Mouse (Mus musculus): ENCODE results near the gene Cilp2. TPM values are rescaled to one million over a fixed set of nuclear protein-coding genes. Genes with fewer than 3 reads are reported as not detected.

Cilp2 gene
- total RNA-seq, 1 experiment = 7.3 TPM

GRCm38 (mm10) chr8:69874155-69874554 lies 13.3 kb downstream of the Cilp2 start:
- no peak overlapping the region for H3K27ac ChIP-seq (ENCODE audit: insufficient read depth, low read depth, low read length, poor library complexity, severe bottlenecking)
- in situ Hi-C loops (cut with MboI; ENCODE audit: low sequenced_read_pairs in 2 of 2, unreplicated experiment in 2 of 2) = loop anchor here in 1 of 2 experiments (10.0 kb wide), 1 partner anchor 549 kb away; no protein-coding TSS in a partner anchor
- DNase-seq (ENCODE audit: low read depth, low spot score) = peak; percentile 62
- no peak overlapping the region for H3K9ac ChIP-seq (ENCODE audit: insufficient read depth, low read depth, low read length, poor library complexity, severe bottlenecking)
- no peaks in the 10 kb centered on the region for H3K36me3 ChIP-seq (ENCODE audit: control insufficient read depth, insufficient read depth, low read length, poor library complexity, severe bottlenecking)
- H3K4me3 ChIP-seq (ENCODE audit: insufficient read depth in 1 of 2, low read depth in 1 of 2, low read length in 2 of 2, poor library complexity in 1 of 2, severe bottlenecking in 1 of 2) = no peak overlapping the region
- H3K9me3 ChIP-seq (ENCODE audit: control insufficient read depth, insufficient read depth, low read depth, low read length) = no peaks in the 10 kb centered on the region
- H3K4me1 ChIP-seq (ENCODE audit: control insufficient read depth in 2 of 2, insufficient read depth in 2 of 2, low read length in 2 of 2, poor library complexity in 1 of 2) = no peaks in the 10 kb centered on the region
- no peak for TF ChIP-seq CHD2 (IDR thresholded peaks at IDR 0.05; ENCODE audit: low read depth, low read length)
- peak; percentile 55; the same call in 1 of the 2 replicates for TF ChIP-seq ZNF384 (IDR thresholded peaks at IDR 0.05; ENCODE audit: low read depth, low read length)
- peak; percentile 59; the same call in 1 of the 2 replicates for TF ChIP-seq ZC3H11A (IDR thresholded peaks at IDR 0.05; ENCODE audit: borderline replicate concordance, low read depth, low read length)

DNA sequence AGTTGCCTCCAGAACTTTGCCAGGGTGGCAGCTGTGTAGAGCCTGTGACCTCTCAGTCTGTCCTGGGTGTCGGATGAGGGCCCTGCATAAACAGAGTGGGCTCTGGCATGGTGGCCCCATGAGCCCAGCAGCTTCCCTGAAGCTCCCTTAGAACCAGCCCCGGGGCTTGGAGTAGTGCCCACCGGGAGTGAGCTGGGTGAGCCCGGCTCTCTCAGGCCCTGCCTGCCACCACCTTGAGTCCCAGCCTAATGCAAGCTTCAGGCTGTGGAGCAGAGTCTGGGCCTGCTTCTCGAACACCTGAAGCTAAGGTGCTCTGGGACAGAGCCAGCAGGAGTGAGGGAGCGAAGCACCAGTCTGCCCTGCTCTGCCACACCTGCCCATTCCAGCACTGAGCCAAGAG lies 16.6 kb downstream of the Cilp2 start:
- no peaks in the 10 kb centered on the region for H3K9me3 ChIP-seq (ENCODE audit: control insufficient read depth, insufficient read depth, low read depth, low read length)
- in situ Hi-C loops (cut with MboI; ENCODE audit: low sequenced_read_pairs in 2 of 2, unreplicated experiment in 2 of 2) = loop anchor here in 1 of 2 experiments (10.0 kb wide), 1 partner anchor 546 kb away; no protein-coding TSS in a partner anchor

GRCm38 (mm10) chr8:69870003-69870765 lies 17.3 kb downstream of the Cilp2 start:
- Histone ChIP-seq H3K27ac (ENCODE audit: insufficient read depth, low read depth, low read length, poor library complexity, severe bottlenecking) (no peak overlapping the region), H3K36me3 (ENCODE audit: control insufficient read depth, insufficient read depth, low read length, poor library complexity, severe bottlenecking) (no peaks in the 10 kb centered on the region), H3K4me3 (ENCODE audit: insufficient read depth in 1 of 2, low read depth in 1 of 2, low read length in 2 of 2, poor library complexity in 1 of 2, severe bottlenecking in 1 of 2) (no peak overlapping the region), H3K4me1 (ENCODE audit: control insufficient read depth in 2 of 2, insufficient read depth in 2 of 2, low read length in 2 of 2, poor library complexity in 1 of 2) (no peaks in the 10 kb centered on the region), H3K9me3 (ENCODE audit: control insufficient read depth, insufficient read depth, low read depth, low read length) (no peaks in the 10 kb centered on the region), H3K9ac (ENCODE audit: insufficient read depth, low read depth, low read length, poor library complexity, severe bottlenecking) (no peak overlapping the region)
- DNase-seq (ENCODE audit: low read depth, low spot score) = no peak
- TF ChIP-seq ZNF384 (IDR thresholded peaks at IDR 0.05; ENCODE audit: low read depth, low read length) (no peak), ZC3H11A (IDR thresholded peaks at IDR 0.05; ENCODE audit: borderline replicate concordance, low read depth, low read length) (no peak), CHD2 (IDR thresholded peaks at IDR 0.05; ENCODE audit: low read depth, low read length) (no peak), MAFK (IDR thresholded peaks at IDR 0.05; ENCODE audit: insufficient read depth, low read depth, low read length) (no peak)
- in situ Hi-C loops (cut with MboI; ENCODE audit: low sequenced_read_pairs in 2 of 2, unreplicated experiment in 2 of 2) = loop anchor here in 1 of 2 experiments (10.0 kb wide), 1 partner anchor 545 kb away; no protein-coding TSS in a partner anchor

More for the DNA sequence above, 16.6 kb downstream of the Cilp2 start:
- Histone ChIP-seq H3K27ac (ENCODE audit: insufficient read depth, low read depth, low read length, poor library complexity, severe bottlenecking) (no peak overlapping the region), H3K4me1 (ENCODE audit: control insufficient read depth in 2 of 2, insufficient read depth in 2 of 2, low read length in 2 of 2, poor library complexity in 1 of 2) (no peaks in the 10 kb centered on the region), H3K4me3 (ENCODE audit: insufficient read depth in 1 of 2, low read depth in 1 of 2, low read length in 2 of 2, poor library complexity in 1 of 2, severe bottlenecking in 1 of 2) (no peak overlapping the region), H3K36me3 (ENCODE audit: control insufficient read depth, insufficient read depth, low read length, poor library complexity, severe bottlenecking) (no peaks in the 10 kb centered on the region), H3K9ac (ENCODE audit: insufficient read depth, low read depth, low read length, poor library complexity, severe bottlenecking) (no peak overlapping the region)
- no peak for TF ChIP-seq ZNF384 (IDR thresholded peaks at IDR 0.05; ENCODE audit: low read depth, low read length)
- TF ChIP-seq HCFC1 (IDR thresholded peaks at IDR 0.05; ENCODE audit: borderline replicate concordance, insufficient read depth, low read length) = no peak
- no peak for TF ChIP-seq MAFK (IDR thresholded peaks at IDR 0.05; ENCODE audit: insufficient read depth, low read depth, low read length)
- TF ChIP-seq ZC3H11A (IDR thresholded peaks at IDR 0.05; ENCODE audit: borderline replicate concordance, low read depth, low read length) = no peak
- TF ChIP-seq CHD2 (IDR thresholded peaks at IDR 0.05; ENCODE audit: low read depth, low read length) = no peak
- DNase-seq (ENCODE audit: low read depth, low spot score) = no peak

DNA sequence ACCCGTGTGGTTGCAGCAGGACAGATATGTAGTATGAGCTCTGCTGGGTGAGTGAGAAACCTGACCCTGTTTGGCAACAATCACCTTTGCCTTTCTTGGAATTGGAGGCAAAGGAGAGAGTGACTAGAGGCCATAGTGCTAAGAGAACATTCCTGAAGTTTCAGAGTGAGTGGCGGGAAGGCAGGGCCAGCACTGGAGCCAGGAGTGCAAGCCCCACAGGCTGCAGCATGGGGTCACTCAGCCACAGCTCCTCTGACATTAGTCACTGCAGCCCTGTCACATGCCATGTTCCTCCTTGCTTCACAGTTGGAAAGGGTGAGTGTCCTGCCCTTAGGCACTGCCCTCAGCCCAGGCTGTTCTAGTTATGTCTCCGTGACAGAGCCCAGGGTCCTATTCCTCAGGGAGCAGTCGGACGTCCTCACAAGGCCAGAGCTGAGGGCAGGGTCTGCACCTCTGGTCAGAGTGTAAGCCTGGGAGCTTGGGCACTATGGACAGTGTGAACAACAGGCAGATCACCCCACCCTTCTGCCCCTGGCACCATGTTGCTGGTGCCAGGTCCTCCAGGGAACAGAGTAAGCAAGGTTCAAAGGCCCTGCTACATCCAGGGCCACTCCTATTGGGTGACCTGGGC lies 19.7 kb downstream of the Cilp2 start:
- Histone ChIP-seq H3K4me1 (ENCODE audit: control insufficient read depth in 2 of 2, insufficient read depth in 2 of 2, low read length in 2 of 2, poor library complexity in 1 of 2) (no peaks in the 10 kb centered on the region), H3K4me3 (ENCODE audit: insufficient read depth in 1 of 2, low read depth in 1 of 2, low read length in 2 of 2, poor library complexity in 1 of 2, severe bottlenecking in 1 of 2) (no peak overlapping the region), H3K27ac (ENCODE audit: insufficient read depth, low read depth, low read length, poor library complexity, severe bottlenecking) (no peak overlapping the region), H3K9me3 (ENCODE audit: control insufficient read depth, insufficient read depth, low read depth, low read length) (no peaks in the 10 kb centered on the region), H3K9ac (ENCODE audit: insufficient read depth, low read depth, low read length, poor library complexity, severe bottlenecking) (no peak overlapping the region), H3K36me3 (ENCODE audit: control insufficient read depth, insufficient read depth, low read length, poor library complexity, severe bottlenecking) (no peaks in the 10 kb centered on the region)
- TF ChIP-seq ZC3H11A (IDR thresholded peaks at IDR 0.05; ENCODE audit: borderline replicate concordance, low read depth, low read length) (no peak), ZNF384 (IDR thresholded peaks at IDR 0.05; ENCODE audit: low read depth, low read length) (no peak), HCFC1 (IDR thresholded peaks at IDR 0.05; ENCODE audit: borderline replicate concordance, insufficient read depth, low read length) (no peak), MAFK (IDR thresholded peaks at IDR 0.05; ENCODE audit: insufficient read depth, low read depth, low read length) (no peak), CHD2 (IDR thresholded peaks at IDR 0.05; ENCODE audit: low read depth, low read length) (no peak)
- in situ Hi-C loops (cut with MboI; ENCODE audit: low sequenced_read_pairs in 2 of 2, unreplicated experiment in 2 of 2) = no loop called here
- DNase-seq (ENCODE audit: low read depth, low spot score) = no peak
